Mouse (Mus musculus) limb, embryonic 15.5 days (tissue): Measurements from ENCODE around the gene Zfp202. TPM values are rescaled to one million over a fixed set of nuclear protein-coding genes. Genes with fewer than 3 reads are reported as not detected.

Experiments used
- ATAC-seq: fragments of 200-750 bp; cut with Nextera tagmentation; 2 replicates; pipeline ENCODE4 v1.8.0; 2017; ENCODE audit warnings: low read depth, moderate TSS enrichment; ENCODE audit not compliant: insufficient number of reproducible peaks, low FRiP score, low TSS enrichment
- H3K27ac ChIP-seq: fragments of 300-500 bp; sonication (generic); 2 replicates; pipeline ENCODE4 v1.5.1; 2015; ENCODE audit warnings: moderate library complexity, mild to moderate bottlenecking, inconsistent platforms
- H3K27me3 ChIP-seq: fragments of 300-500 bp; sonication (generic); 2 replicates; pipeline ENCODE4 v1.6.1; 2015; ENCODE audit warnings: inconsistent platforms
- H3K36me3 ChIP-seq: fragments of 300-500 bp; sonication (generic); 2 replicates; pipeline ENCODE4 v1.6.1; 2015; ENCODE audit warnings: inconsistent platforms
- H3K4me1 ChIP-seq: fragments of 300-500 bp; sonication (generic); 2 replicates; pipeline ENCODE4 v1.6.1; 2015; ENCODE audit warnings: inconsistent platforms
- H3K4me2 ChIP-seq: fragments of 300-500 bp; sonication (generic); 2 replicates; pipeline ENCODE4 v1.6.1; 2015; ENCODE audit warnings: mild to moderate bottlenecking, inconsistent platforms
- H3K4me3 ChIP-seq: fragments of 300-500 bp; sonication (generic); 2 replicates; pipeline ENCODE4 v1.5.1; 2015; ENCODE audit warnings: mild to moderate bottlenecking, inconsistent platforms
- H3K9ac ChIP-seq: fragments of 300-500 bp; sonication (generic); 2 replicates; pipeline ENCODE4 v1.6.1; 2015; ENCODE audit warnings: inconsistent platforms
- H3K9me3 ChIP-seq: fragments of 300-500 bp; sonication (generic); 2 replicates; pipeline ENCODE4 v1.6.1; 2016; ENCODE audit warnings: inconsistent platforms
- WGBS: fragments of 180-500 bp; shearing (Covaris S2); methylation state at CpG from one replicate; pipeline ENCODE4 v1.1.7; 2015; 5-methylcytosine and 5-hydroxymethylcytosine counted together
- polyA plus RNA-seq: library from polyadenylated mRNA; unstranded; fragments of >200 nt; fragmentation: Nextera tagmentation; extraction: Ambion mirVana; gene quantifications from 2 replicates; pipeline ENCODE4 v1.2.1, GENCODE M21; 2015

Gene Zfp202
- polyA plus RNA-seq, 1 experiment from 2014 or later = 4.9 TPM

DNA sequence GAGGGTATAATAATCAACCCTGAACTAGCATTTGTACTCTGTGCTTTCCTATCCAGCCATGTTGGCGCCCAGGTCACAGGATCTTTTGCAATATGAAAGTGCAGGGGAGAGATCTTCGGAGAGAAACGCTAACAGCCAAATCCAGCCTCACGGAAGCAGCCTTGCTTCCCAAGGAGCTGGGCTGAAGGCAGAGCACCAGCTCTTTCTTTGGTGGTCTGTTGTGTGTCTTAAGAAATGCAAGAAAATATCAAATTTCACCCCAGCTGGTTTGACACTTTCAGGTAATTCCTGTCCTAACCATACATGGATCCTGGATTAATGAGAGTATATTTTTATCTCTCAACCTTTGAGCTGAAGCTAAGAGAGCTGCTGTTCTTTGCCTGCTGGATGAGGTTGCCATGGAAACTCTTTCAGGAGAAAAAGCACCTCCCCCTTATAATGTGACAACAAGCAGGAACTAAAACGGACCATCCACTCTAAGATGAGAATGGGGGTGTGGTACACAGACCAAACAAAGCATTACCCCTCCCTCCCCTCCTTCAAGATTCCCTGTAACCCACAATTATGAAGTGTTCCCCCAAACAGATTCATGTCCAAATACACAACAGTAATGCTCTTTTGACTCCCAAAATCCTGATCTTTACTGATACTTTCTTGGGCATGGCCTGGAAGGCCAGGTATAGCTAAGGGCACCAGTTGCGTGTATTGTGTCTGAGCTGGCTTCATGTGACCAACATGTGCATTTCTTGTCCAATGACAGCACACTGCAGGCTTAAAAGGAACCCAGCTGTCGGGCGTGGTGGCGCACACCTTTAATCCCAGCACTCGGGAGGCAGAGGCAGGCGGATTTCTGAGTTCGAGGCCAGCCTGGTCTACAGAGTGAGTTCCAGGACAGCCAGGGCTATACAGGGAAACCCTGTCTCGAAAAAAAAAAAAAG, 50.1 kb downstream of the Zfp202 start:
- H3K27ac ChIP-seq = 0 out of 2 replicates have a peak overlapping the region, but pooled peaks have one; percentile 4
- H3K27me3 ChIP-seq = peaks cover 17% of the 10 kb centered on the region
- H3K4me1 ChIP-seq = peaks cover 9% of the 10 kb centered on the region
- ATAC-seq = no peak
- no peaks in the 10 kb centered on the region for H3K36me3 ChIP-seq
- no peak overlapping the region for H3K9ac ChIP-seq
- H3K4me2 ChIP-seq = peak overlapping the region; percentile 71
- H3K4me3 ChIP-seq = peak overlapping the region; percentile 41
- H3K9me3 ChIP-seq = no peaks in the 10 kb centered on the region
- WGBS = 56% methylated on average over 13 of the region's 13 CpGs

DNA sequence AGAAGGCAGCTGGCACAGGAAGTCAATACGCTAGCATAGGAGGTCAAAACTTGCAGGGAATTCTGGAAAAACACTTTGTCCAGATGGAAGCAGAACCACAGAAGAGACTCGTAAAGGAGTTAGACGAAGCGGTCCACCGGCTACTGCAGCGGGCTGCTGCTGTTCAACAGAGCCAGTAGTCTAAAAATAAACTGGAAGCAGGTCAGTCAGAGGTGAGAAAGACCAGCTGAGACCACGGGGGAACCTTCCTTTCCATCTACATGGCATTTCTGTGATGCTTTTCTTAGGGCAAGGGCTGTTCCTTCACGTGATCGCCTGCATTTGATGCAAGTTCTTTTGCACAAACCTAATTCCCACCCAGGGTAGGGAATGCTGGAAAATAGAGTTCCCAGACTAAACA, 53.4 kb downstream of the Zfp202 start:
- peaks cover 9% of the 10 kb centered on the region for H3K4me1 ChIP-seq
- H3K4me3 ChIP-seq = no peak overlapping the region
- peaks cover 9% of the 10 kb centered on the region for H3K27me3 ChIP-seq
- 0 out of 2 replicates have a peak overlapping the region, but pooled peaks have one; percentile 17 for H3K27ac ChIP-seq
- ATAC-seq = no peak
- H3K36me3 ChIP-seq = no peaks in the 10 kb centered on the region
- 47% methylated on average over 9 of the region's 9 CpGs for WGBS
- no peaks in the 10 kb centered on the region for H3K9me3 ChIP-seq
- no peak overlapping the region for H3K9ac ChIP-seq
- no peak overlapping the region for H3K4me2 ChIP-seq

DNA sequence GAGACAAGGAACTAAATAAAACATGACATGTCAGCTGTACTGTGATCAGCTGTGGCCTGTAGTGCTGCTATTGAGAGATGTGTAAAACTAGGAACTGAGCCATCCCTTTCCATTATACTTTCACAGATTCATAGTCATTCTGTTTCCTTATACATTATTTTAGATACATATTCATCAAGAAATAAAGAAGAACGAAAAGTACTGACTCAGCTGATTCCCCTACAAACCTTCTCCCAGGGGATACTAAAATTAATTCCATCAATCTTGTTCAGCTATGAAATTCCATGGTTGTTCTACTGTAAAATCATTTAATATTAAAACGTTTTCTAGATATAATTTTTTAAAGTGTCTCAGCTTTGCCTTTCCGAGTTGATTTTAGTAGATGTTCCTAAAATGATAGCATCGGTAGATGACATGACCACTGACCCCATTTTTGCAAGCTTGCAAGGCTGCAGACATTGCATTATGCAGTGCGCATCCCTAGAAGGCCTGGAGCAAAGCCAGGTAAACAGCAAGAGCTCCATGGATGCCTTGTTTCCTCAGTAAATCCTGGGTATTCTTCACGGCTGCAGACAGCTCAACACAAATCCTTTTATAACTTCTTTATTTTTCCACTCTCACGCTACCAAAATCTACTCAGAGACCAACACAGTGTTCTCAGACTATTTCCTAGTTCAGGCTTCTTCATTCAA, 54.0 kb downstream of the Zfp202 start:
- ATAC-seq = no peak
- Histone ChIP-seq H3K9me3 (no peaks in the 10 kb centered on the region), H3K36me3 (no peaks in the 10 kb centered on the region), H3K27ac (0 out of 2 replicates have a peak overlapping the region, but pooled peaks have one; percentile 17), H3K4me2 (no peak overlapping the region), H3K9ac (no peak overlapping the region), H3K4me1 (peaks cover 8% of the 10 kb centered on the region), H3K4me3 (no peak overlapping the region), H3K27me3 (peaks cover 3% of the 10 kb centered on the region; the same call in 1 of the 2 replicates)
- WGBS = 76% methylated on average over 7 of the region's 7 CpGs

DNA sequence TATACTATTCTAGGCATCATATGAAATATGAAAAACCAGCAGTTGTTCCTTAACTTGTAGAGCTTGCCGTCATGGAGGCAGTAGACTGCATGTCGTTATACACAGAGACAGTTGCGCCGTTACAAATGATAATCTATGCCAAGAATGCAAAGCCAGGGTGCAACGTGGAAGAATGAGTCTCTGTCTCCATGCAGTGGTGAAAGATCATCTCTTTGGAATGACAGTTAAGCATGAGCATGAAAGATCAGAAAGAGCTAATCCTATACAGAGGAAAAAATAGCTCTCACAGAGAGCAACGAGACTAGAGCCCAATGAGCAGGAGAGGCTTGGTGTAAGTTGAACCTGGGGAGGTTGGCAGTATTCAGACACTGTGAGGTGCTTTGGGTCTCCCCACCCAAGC, 54.6 kb downstream of the Zfp202 start:
- H3K4me2 ChIP-seq = no peak overlapping the region
- H3K27ac ChIP-seq = no peak overlapping the region
- H3K4me1 ChIP-seq = peaks cover 2% of the 10 kb centered on the region
- H3K9me3 ChIP-seq = no peaks in the 10 kb centered on the region
- 74% methylated on average over 6 of the region's 6 CpGs for WGBS
- no peaks in the 10 kb centered on the region for H3K36me3 ChIP-seq
- no peaks in the 10 kb centered on the region for H3K27me3 ChIP-seq
- no peak overlapping the region for H3K9ac ChIP-seq
- 0 out of 2 replicates have a peak, but pooled peaks have one; percentile 48 for ATAC-seq
- no peak overlapping the region for H3K4me3 ChIP-seq

DNA sequence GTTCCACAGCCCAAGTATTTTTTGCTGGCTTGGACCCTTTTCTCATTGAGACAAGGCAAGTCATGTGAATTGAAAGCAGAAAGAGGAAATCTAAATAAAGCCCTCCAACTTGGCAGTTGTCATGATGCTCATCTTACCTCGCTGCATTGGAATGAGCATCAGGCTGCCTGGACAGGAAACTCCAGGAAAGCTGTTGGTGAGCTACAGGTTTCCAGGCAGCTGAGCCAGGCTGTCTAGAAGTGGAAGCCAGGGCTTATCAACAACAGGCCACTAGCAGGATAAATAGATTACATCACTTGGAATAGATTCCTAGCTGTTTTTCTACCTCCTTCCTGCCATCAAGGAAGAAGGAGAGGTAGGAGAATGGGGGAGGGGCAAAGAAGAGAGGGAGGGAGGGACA, 57.0 kb downstream of the Zfp202 start:
- 45% methylated on average over 1 of the region's 1 CpGs for WGBS
- ATAC-seq = no peak
- H3K9ac ChIP-seq = no peak overlapping the region

DNA sequence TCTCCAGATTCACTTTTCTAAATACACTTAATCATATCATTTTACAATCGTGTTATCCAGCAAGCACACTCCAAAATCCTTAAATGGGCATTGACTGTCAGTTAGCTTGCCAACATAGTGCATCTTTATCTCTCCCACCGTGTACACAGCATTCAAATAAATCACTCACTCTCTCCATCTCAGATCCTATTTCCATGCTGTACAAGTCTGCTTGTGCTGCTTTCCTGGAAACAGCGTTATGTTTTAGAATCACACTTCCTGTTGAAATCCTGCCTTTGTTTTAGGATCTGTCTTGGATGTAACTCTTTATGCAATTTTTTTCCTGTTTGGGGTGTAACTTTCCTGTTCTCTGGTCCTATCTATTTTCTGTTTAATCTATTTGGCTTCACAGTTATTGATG, 60.3 kb downstream of the Zfp202 start:
- no peak for ATAC-seq
- H3K27me3 ChIP-seq = no peaks in the 10 kb centered on the region
- no peak overlapping the region for H3K9ac ChIP-seq
- WGBS = 71% methylated on average over 3 of the region's 3 CpGs
- H3K4me3 ChIP-seq = no peak overlapping the region
- H3K27ac ChIP-seq = no peak overlapping the region
- no peaks in the 10 kb centered on the region for H3K4me1 ChIP-seq
- H3K36me3 ChIP-seq = no peaks in the 10 kb centered on the region
- H3K9me3 ChIP-seq = no peaks in the 10 kb centered on the region
- H3K4me2 ChIP-seq = no peak overlapping the region

More for the DNA sequence above, 57.0 kb downstream of the Zfp202 start:
- Histone ChIP-seq H3K36me3 (no peaks in the 10 kb centered on the region), H3K4me3 (no peak overlapping the region), H3K9me3 (no peaks in the 10 kb centered on the region), H3K27me3 (no peaks in the 10 kb centered on the region), H3K27ac (no peak overlapping the region), H3K4me2 (no peak overlapping the region), H3K4me1 (no peaks in the 10 kb centered on the region)

Other genes with a start within 250 kb of the Zfp202 start
- gene Olfr975, start 240.3 kb upstream of the Zfp202 start, polyA plus RNA-seq = not detected in 2 replicates
- gene Olfr976, start 231.2 kb upstream of the Zfp202 start, polyA plus RNA-seq = not detected in 2 replicates
- not detected in 2 replicates for gene Olfr978, start 200.2 kb upstream of the Zfp202 start, polyA plus RNA-seq
- gene Olfr979, start 188.9 kb upstream of the Zfp202 start, polyA plus RNA-seq = not detected in 2 replicates
- gene Olfr980, start 182.7 kb upstream of the Zfp202 start, polyA plus RNA-seq = not detected in 2 replicates
- gene Olfr981, start 170.9 kb upstream of the Zfp202 start, polyA plus RNA-seq = not detected in 2 replicates
- not detected in 2 replicates for gene Olfr982, start 118.5 kb upstream of the Zfp202 start, polyA plus RNA-seq
- not detected in 2 replicates for gene Olfr983, start 98.7 kb upstream of the Zfp202 start, polyA plus RNA-seq
- gene Olfr984, start 78.1 kb upstream of the Zfp202 start, polyA plus RNA-seq = not detected in 2 replicates
- not detected in 2 replicates for gene Olfr985, start 62.1 kb upstream of the Zfp202 start, polyA plus RNA-seq
- not detected in 2 replicates for gene Tmem225, start 44.2 kb upstream of the Zfp202 start, polyA plus RNA-seq
- gene Olfr986, start 11.4 kb upstream of the Zfp202 start, polyA plus RNA-seq = not detected in 2 replicates
- 11.0 and 30.2 TPM in 2 replicates for gene Scn3b, start 76.9 kb downstream of the Zfp202 start, polyA plus RNA-seq